Mouse (Mus musculus) layer of hippocampus, adult 18-20 months (tissue): ENCODE measurements at regions not wholly inside any gene's neighbourhood (a gene's known extent, or its start where the extent isn't known, plus 50 kb on each side); places are given as distances from the start of the nearest gene placed in this dataset.

Source experiments
- DNase-seq, 2 experiments: peaks; one replicate each; pipeline ENCODE4 v3.0.0; 2022; ENCODE audit warnings: low spot score in 2 of 2

DNA sequence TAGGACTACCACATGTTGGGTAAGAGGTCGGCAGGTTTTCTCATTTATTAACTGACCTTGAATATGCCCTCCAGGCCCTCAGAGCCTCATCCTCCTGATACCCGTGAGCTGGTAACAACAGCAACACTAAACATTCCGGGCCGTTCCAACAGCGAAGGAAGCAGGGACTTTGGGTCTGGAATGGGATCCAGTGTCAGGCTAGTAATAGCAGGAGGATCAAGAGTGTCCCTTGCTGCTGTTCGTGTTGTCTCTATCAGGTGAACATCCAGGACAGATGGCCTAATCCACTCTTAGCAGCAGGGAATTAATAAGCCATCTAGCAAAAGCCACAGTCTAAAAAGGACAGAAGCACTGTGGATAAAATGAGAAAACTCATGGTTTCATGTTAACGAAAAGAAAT lies 106.7 kb downstream of the Cpeb2 start:
- no peak for DNase-seq

DNA sequence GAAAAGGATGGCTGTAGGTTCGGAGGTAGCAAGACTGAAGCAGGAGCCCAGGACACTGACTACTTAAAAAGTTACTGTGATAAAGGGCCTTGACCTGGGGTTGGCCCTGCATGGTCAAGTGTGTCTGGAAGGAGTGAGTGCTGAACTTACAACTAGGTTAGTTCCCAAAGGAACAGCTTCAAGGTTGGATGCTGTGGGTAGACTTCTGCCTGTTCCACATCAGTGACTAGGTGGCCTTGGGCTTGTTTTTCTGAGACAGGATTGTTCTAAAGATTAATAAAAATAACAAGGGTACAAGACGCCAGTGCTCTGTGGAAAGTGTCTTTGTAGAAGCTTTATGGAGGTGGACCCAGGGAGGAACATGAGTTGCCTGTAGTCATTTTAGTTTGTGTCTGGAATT lies 108.5 kb downstream of the Cpeb2 start:
- no peak for DNase-seq

DNA sequence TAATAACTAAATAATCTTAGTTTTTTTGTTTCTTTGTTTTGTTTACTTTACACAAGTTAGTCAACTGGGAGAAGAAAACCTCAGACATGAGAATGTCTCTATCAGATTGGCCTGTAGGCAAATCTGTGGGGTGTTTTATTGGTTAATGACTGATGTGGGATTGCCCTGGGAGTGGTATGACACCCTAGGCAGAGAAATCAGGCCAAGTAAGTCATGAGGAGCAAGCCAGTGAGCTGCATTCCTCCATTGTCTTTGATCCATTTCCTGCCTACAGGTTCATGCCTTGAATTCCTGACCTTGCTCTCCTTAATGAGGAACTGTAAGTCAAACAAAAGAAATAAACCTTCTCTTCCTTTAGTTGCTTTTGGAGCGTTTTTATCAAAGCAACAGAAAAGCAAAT lies 111.5 kb downstream of the Cpeb2 start:
- DNase-seq = no peak

DNA sequence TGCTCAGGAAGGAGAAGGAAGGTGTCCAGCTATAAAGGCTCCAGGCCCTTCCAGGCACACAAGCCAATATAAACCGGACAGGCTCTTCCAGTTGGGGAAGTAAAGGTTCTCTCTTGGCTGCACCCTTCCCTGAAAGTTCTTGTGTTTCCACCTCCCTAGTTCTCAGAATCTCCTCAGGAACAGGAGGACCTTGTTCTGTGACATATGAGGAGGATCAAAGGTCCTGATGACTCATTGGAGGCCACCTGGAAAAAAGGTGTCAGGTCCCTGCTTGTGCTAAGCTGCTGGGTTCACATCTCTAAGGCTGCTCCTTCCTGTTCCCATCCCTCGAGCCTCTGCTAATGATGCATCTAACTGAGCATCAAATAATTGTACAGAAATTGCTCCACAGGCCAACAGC lies 118.0 kb downstream of the Cpeb2 start:
- DNase-seq = no peak

DNA sequence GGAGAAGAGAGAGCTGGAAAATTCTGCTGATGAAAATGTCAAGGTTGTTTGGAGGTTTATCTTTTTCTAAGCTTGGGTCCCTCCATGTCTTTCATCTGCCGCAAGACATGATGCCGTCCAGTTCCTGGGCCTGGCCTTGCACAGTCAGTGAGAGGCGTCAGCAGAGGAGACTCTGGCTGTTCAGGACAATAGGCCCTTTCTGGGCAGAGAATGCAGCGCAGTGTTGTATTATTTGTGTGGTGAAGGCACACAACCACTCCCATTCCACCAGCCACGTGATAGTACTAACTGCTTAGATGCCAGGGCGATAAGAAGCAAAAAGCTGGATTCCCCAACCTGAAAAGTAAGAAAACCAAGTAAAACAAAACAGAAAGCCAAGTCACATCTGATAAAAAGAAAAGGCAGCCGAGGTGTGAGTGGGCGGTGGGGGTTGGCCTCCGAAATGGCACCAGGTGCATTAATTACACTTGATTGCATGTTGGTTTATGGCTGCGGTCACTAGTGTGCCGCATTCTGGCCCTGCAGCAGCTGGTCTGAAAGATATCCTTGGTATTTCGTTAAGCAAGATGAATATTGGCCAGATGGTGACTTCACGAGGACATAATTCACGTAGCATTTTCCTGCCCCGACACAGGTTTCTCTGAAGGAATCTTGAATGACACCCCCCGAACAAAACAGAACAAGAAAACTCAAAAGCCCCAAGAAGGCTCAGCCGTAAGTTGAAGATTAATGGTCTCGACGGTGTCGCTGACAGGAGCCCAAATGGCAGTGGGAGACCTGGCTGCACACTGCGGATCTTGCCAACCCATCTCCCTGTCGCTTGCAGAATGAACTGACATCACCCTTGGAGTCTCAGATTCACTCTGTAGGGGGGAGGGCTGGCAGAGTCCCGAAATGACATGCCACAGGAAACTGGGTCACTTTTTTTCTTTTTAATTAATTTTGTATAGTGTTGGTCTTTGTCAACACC lies 120.3 kb downstream of the Cpeb2 start:
- DNase-seq = peak in 1 of 2 experiments; percentile 43

DNA sequence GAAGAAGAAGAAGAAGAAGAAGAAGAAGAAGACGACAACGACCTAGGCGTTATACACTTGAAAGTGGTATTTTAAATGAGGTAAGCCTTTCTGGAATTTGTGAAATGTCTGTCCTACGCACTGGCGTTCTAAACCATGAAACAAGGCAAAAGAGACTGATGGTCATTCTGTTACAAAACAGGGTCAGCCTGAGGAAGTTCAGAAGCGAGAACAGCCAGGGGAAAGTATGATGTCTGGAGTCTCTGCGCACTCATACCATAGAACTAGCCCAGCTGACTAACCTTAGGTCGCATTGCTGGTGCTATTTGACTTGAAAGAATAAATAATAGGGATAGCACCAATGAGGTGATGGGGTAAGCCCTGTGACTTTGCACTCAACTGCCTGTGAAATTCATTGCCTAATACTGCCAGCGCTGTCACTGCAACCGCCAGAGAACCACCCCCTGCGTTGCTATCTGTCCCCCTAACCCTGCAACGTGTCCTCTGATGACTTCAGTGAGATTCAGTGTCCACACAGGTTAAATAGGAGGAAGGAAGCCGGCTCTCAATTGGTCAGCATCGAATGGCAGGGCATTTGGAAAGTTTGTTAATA lies 121.5 kb downstream of the Cpeb2 start:
- DNase-seq = no peak

DNA sequence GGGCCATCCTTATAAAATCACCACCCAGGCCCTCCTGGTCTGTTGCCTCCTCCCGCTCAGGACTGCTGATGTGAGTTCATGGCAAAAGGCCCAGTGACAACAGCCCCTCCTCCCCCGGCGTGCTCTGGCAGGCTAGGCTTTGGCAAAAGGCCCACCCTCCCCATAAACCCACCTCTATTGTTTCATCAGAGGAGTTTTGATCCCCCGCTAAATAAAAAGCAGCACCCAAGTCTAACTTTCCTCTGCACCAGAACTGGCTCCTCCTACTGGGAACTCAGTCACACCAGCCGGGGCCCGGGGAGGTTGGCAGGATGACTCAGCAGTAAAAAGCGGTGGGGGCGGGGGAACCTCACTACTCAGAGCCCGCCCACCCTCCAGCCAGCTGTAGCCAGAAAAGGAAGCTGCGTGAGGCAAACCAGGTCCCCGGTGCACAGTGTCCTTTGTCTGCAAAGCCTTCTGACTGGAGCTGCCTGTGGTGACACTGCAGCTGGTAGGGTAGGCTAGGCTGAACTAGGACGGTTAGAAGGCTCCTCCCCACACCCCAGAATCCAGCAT lies 122.1 kb downstream of the Cpeb2 start:
- DNase-seq = peak; percentile 73 to 92

DNA sequence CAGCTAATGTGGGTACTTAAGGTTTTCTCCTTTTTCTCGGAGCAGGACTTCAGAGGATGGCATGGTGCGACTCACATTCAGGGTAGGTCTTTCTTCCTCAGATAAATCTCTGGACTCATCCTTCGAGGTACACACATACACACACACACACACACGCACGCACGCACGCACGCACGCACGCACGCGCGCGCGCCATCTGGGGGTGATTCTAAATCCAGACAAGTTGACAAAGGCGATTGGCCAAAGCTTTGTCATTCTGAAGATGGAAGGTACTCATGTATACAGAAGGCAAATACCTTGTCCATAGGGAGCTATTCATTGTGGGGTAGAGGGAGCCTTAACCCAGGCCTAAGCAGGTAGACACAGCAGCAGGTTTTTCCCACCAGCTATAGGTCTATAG lies 122.9 kb downstream of the Cpeb2 start:
- no peak for DNase-seq

DNA sequence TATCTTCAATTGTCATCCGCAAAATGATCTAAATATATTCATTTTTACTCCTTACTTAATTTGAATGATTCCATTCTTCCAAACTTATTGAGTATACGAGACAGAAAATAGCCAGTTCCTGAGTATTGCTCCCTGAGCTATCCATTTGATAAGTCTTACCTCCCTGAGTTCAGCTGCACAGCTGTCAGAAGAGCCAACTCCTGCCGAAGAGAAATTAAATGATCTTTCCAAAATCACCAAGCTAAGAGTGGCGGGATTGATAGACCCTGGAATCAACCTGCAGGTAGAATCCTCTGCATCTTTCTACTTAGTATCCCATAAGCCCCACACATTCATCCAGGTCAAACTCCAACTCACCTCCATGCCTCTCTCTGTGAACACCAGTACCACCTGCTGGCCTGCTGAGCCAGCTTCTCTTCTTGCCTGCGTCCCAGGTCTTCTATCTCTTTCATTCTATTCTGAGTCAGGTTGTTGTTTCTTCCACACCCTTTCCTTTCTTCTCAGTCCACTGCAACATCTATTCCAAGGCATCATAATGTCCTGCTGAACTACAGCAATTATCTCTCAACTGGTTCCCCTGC lies 124.2 kb downstream of the Cpeb2 start:
- no peak for DNase-seq

DNA sequence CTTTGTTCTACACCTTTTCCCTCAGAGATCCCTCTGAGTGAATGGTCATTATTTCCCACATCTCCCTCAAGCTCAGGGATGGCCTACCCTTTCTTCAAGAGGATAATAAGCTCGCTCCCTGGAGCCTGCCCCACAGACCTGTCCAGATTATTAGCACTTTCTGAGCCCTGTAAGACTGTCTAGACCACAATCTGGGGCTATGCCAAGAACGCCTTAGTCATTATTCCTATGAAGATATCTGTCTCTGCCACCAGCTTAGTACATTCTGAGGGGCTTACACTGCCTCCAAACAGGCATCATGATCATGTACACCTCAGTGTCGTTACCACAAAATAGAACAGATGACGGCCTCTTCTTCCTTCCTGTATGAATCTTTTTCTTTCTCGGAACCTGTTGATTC lies 124.9 kb downstream of the Cpeb2 start:
- no peak for DNase-seq

DNA sequence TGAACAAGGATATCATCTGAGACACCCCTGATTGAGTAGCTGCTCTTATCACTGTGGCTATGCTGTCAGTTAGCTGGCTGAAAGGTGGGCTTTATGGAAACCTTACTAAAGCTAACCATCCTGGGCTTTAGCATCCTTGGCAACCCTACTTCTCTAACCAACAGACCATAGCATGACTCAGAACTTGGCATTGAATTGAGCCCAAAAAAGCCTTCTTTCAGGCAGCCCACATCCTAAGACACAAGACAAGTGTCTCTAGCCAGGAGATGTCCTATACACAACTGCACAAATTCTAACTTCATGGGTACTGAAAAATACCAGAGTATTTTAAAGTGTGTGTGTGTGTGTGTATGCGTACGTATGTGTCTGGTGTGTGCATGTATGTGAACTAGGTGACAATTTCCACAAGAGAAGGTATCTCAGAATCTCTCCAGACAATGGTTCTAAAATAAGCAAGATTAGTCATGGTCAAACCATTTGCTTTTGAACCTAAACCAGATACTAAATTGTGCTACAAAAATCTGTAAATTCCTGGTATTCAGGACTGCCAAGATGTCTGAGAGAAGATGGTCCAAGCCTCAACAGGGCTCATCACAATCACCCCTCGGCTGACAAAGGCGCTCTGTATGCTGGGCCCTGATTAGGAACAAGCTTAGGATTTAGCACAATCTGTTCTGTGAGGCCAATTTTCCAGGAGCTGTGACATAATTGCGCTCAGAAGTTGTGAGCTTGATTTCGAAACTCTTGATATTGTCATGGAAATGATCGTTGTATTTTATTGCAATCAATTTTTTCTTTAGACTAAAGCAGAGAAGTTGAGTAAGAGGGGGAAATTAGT lies 126.2 kb downstream of the Cpeb2 start:
- DNase-seq = peak in 1 of 2 experiments; percentile 63

DNA sequence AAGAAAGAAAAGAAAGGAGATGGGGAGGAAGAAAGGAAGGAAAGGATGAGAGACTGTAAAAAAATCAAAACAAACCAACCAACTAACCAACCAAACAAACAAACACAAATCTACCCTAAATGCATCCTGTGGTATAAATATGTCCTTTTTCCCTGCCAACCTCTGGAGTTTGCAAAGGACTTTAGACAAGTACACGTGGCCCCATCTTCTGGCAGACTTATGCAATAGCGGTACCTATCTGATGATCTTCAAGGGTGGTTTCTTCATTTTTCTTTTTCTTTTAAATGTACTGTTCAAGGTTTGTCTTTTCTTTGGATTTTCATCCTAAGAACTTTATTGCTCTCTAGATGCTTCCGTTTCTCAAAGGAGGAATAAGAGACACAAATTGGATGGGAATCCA lies 127.3 kb downstream of the Cpeb2 start:
- peak in 1 of 2 experiments; percentile 30 for DNase-seq

DNA sequence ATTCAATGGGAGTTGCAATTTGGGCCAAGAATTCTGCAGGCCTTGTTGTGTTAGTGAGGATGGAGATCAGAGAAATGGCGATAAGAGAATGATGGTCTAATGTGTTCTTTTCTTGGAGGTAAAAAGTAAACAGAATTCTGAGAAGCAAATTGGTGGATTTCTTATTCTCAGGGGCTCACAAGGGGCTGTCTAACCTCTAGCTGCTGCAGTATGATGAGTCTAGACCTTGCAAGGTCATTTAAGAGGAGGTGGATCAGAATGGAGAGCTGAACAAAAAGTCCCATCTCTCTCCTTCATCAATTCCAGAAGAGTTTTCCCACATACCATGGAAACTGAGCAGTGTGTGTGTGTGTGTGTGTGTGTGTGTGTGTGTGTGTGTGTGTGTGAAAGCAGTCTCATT lies 128.1 kb downstream of the Cpeb2 start:
- no peak for DNase-seq

DNA sequence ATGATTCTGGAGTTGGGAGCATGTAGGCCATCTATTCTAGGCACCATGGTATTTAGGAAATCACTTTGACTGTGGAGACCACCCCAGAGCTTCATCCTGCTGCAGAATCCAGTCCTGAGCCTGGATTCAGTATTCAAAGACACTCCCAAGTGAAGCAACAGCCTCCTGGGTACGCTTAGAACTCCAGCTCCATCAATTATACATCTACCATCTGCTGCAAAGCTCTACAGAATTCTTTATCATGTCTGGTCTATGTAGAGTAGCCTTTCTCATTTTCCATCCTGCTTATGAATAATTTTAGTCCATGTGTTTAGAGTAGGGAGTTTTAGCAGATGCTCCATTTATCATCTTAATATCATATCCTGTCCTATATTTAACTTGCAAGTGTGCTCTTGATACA lies 139.4 kb downstream of the Cpeb2 start:
- DNase-seq = no peak

DNA sequence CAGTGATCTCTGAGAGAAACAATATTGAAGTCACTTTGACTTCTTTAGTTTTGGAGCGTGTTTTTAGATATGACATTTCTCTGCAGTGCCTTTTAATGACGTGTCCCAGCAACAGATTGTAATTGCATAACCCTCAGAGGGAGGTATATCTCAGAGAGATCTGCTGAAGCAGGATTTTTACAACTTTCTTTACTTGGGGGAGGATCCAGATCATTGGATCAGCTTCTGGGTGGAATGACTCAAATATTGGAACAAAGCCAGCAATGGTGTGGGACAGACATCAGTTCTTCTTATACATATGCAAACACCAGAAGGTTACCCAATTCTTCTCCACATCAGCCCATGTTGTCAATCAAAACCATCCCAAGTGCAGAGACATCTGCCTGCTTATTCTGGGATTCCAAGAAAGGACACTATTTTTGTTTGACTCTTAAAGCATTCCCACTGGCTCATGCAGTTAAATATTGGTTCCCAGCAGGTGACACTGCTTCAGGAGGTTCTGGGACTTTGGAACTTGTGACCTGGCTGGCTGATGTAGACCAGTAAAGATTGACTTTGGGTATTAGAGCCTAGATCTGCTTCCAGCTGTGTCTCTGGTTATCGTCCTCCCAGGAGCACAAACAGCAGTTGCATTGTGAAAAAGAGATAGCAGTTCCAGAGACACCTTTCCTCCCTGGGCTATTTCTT lies 130.5 kb upstream of the C1qtnf7 start:
- peak; percentile 11 to 62 for DNase-seq

DNA sequence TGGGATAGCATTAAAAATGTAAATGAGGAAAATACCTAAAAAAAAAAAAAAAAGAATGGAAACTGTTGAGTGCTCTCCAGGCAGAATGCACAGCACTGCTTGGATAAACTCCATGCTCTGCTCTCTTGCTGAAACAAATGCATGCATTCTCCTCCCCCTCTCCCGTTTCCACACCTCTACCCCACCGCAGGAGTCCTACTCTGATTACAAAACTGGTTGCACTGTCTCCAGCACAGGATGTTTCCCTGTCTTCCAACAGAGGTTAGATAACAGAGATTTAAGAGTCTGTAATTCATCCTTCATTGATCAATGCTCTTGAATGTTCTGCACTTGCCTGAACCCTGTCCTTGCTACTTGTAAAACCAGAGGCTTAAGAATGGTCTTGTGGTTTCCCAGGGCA lies 124.3 kb upstream of the C1qtnf7 start:
- DNase-seq = no peak

DNA sequence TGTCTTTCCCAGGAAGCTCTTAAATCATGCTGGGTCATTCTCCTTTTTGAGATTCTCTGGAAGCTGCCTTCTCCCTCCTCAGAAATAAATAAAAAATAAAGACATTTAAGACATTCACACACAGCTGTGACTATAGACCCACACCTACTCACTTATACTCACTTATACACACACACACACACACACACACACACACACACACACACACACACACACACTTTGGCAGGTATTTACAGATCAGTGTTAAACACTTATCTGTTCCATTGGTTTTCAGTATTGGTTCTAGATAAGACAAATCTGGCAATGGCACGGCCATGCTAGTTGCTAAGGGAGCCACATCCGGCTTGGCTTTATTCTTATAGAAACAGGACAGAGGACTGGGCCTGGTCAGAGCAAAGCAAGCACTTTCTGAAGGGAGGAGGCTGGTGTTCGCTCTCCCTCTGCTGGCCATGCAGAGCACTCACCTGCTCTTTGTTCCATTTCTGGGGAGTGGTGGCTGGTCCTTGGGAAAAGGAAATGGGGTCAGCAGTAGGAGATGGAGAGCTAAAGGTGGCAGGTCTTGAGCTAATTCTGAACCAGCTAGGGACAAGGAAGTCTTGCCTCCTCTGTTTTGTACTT lies 123.8 kb upstream of the C1qtnf7 start:
- peak in 1 of 2 experiments; percentile 44 for DNase-seq

DNA sequence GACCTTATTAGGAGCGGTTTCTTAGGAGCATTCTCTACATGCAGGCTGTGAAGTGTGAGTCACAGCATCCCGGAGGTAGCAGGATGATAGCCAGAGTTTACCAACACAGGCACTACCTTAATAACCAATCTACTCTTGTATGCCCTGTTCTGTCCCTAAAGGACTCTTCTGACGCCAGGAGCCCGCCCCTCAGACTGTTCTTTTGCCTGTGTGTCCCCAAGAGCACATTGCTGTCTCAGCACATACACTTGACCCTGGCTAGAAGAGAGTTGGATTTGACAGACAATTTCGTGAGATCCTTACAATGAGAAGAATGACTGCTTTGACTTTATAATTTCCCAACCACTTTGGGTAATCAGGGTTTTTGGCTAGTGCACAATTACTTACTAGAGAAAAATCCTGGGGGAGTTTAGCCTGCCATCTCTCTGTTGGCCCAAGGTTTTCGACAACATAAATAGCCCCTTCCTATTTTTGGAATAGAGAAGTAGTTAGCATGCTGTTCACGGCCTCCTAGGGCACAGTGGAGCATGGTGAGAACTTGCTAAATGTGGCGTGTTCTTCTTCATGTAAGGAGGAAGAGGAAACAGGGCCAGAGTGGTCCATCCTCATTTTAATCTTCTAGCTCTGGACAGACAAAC lies 122.3 kb upstream of the C1qtnf7 start:
- DNase-seq = no peak

DNA sequence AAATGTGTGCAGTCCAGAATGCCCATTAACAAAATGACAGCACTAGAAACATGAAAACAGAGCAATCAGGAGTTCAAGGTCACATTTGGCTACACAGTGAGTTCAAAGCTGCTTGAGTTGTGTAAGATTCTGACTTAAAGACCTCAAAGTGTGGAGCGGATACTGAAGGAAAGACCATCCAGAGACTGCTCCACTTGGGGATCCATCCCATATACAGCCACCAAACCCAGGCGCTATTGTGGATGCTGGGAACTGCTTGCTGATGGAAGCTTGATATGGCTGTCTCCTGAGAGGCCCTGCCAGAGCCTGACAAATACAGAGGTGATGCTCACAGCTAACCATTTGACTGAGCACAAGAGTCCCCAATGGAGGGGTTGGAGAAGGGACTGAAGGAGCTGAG lies 98.1 kb upstream of the C1qtnf7 start:
- DNase-seq = no peak
